Mouse (Mus musculus) heart, embryonic 14.5 days (tissue): Measurements from ENCODE around the gene Elk4. TPM values are rescaled to one million over a fixed set of nuclear protein-coding genes. Genes with fewer than 3 reads are reported as not detected.

ENCODE experiments used
- ATAC-seq: fragments of 200-750 bp; cut with Nextera tagmentation; 2 replicates; pipeline ENCODE4 v1.8.0; 2017; ENCODE audit warnings: low read depth, moderate TSS enrichment; ENCODE audit not compliant: insufficient number of reproducible peaks, insufficient read depth, low FRiP score
- H3K27ac ChIP-seq, 2 experiments: fragments of 200-500 bp in 1 of 2; fragments of 300-500 bp in 1 of 2; sonication (generic) in 1 of 2; replicated peaks in 1 of 2; 2 replicates each; pipeline ENCODE4 v1.5.1; 2012 to 2014; ENCODE audit warnings: low read depth in 2 of 2, low read length in 2 of 2, control low read depth in 1 of 2, mild to moderate bottlenecking in 1 of 2, mixed read lengths in 1 of 2; ENCODE audit not compliant: control insufficient read depth in 1 of 2, insufficient read depth in 1 of 2
- H3K27me3 ChIP-seq: fragments of 300-500 bp; sonication (generic); 2 replicates; pipeline ENCODE4 v1.6.1; 2014; ENCODE audit warnings: mild to moderate bottlenecking, low read length, control low read depth; ENCODE audit not compliant: control insufficient read depth, insufficient read depth
- H3K36me3 ChIP-seq: fragments of 300-500 bp; sonication (generic); 2 replicates; pipeline ENCODE4 v1.6.1; 2014; ENCODE audit warnings: mild to moderate bottlenecking, control low read depth, low read length, mixed read lengths; ENCODE audit not compliant: control insufficient read depth, insufficient read depth
- H3K4me1 ChIP-seq, 2 experiments: fragments of 200-500 bp in 1 of 2; fragments of 300-500 bp in 1 of 2; sonication (generic) in 1 of 2; 2 replicates each; pipeline ENCODE4 v1.6.1; 2012 to 2014; ENCODE audit warnings: low read length in 2 of 2, control low read depth in 1 of 2, mixed read lengths in 1 of 2; ENCODE audit not compliant: control insufficient read depth in 2 of 2, insufficient read depth in 2 of 2
- H3K4me2 ChIP-seq: fragments of 300-500 bp; sonication (generic); 2 replicates; pipeline ENCODE4 v1.6.1; 2014; ENCODE audit warnings: mild to moderate bottlenecking, low read length
- H3K4me3 ChIP-seq, 2 experiments: fragments of 200-500 bp in 1 of 2; fragments of 300-500 bp in 1 of 2; sonication (generic) in 1 of 2; 2 replicates each; pipeline ENCODE4 v1.5.1; 2012 to 2014; ENCODE audit warnings: low read length in 2 of 2, mild to moderate bottlenecking in 2 of 2, control low read depth in 1 of 2, low read depth in 1 of 2, moderate library complexity in 1 of 2; ENCODE audit not compliant: control insufficient read depth in 1 of 2, insufficient read depth in 1 of 2
- H3K9ac ChIP-seq: fragments of 300-500 bp; sonication (generic); 2 replicates; pipeline ENCODE4 v1.6.1; 2014; ENCODE audit warnings: mild to moderate bottlenecking, low read length
- H3K9me3 ChIP-seq: fragments of 300-500 bp; sonication (generic); 2 replicates; pipeline ENCODE4 v1.6.1; 2016; ENCODE audit warnings: low read length, control low read depth; ENCODE audit not compliant: control insufficient read depth
- WGBS: fragments of 180-500 bp; shearing (Covaris S2); extraction: QIAGEN DNeasy Blood & Tissue Kit; methylation state at CpG from one replicate; pipeline ENCODE4 v1.1.7; 2014; 5-methylcytosine and 5-hydroxymethylcytosine counted together
- polyA plus RNA-seq: library from polyadenylated mRNA; unstranded; fragments of >200 nt; fragmentation: Nextera tagmentation; extraction: Ambion mirVana; gene quantifications from 2 replicates; pipeline ENCODE4 v1.2.1, GENCODE M21; 2014

Elk4 gene
- polyA plus RNA-seq, 1 experiment from 2014 or later = 24.7 TPM

GRCm38 (mm10) chr1:132019876-132020275, 12.5 kb downstream of the Elk4 start:
- Histone ChIP-seq H3K27ac (no peak overlapping the region), H3K4me2 (no peak overlapping the region), H3K9me3 (no peaks in the 10 kb centered on the region), H3K4me3 (no peak overlapping the region), H3K4me1 (no peaks in the 10 kb centered on the region), H3K27me3 (no peaks in the 10 kb centered on the region), H3K9ac (no peak overlapping the region), H3K36me3 (peaks cover 88% of the 10 kb centered on the region)
- WGBS = 94% methylated on average over 7 of the region's 7 CpGs
- no peak for ATAC-seq

DNA sequence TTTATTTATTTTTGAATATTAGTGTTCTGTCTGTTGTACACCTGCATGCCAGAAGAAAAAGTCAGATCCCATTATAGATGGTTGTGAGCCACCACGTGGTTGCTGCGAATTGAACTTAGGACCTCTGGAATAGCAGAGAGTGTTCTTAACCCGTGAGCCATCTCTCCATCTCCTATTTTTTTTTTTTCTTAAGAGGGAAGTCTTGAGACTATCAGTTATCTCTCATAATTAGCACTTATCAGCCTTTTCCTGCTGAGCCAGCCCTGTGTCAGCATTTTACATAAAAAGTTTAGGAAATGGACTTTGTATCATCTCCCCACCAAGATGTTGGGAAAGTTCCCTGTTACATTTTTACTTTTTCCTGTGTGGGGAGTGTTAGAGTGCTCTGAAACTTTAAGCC, 14.7 kb downstream of the Elk4 start:
- H3K27me3 ChIP-seq = no peaks in the 10 kb centered on the region
- WGBS = 84% methylated on average over 3 of the region's 3 CpGs
- H3K36me3 ChIP-seq = peaks cover 93% of the 10 kb centered on the region
- H3K27ac ChIP-seq = no peak overlapping the region
- ATAC-seq = no peak
- no peaks in the 10 kb centered on the region for H3K4me1 ChIP-seq
- H3K4me2 ChIP-seq = no peak overlapping the region
- no peak overlapping the region for H3K4me3 ChIP-seq
- no peak overlapping the region for H3K9ac ChIP-seq
- no peaks in the 10 kb centered on the region for H3K9me3 ChIP-seq

GRCm38 (mm10) chr1:132026925-132027646, 19.7 kb downstream of the Elk4 start:
- Histone ChIP-seq H3K9me3 (no peaks in the 10 kb centered on the region), H3K27me3 (no peaks in the 10 kb centered on the region), H3K4me3 (no peak overlapping the region), H3K4me2 (no peak overlapping the region), H3K9ac (no peak overlapping the region), H3K4me1 (no peaks in the 10 kb centered on the region), H3K36me3 (peaks cover 95% of the 10 kb centered on the region), H3K27ac (no peak overlapping the region)
- ATAC-seq = no peak
- WGBS = 83% methylated on average over 11 of the region's 11 CpGs

- ATAC-seq = no peak
- Histone ChIP-seq H3K4me3 (no peak overlapping the region), H3K27ac (no peak overlapping the region), H3K9ac (no peak overlapping the region), H3K4me2 (no peak overlapping the region), H3K9me3 (no peaks in the 10 kb centered on the region), H3K36me3 (peaks cover 93% of the 10 kb centered on the region), H3K4me1 (no peaks in the 10 kb centered on the region), H3K27me3 (no peaks in the 10 kb centered on the region)
- 82% methylated on average over 5 of the region's 5 CpGs for WGBS
Observed at GRCm38 (mm10) chr1:132027978-132028377, 20.6 kb downstream of the Elk4 start.

DNA sequence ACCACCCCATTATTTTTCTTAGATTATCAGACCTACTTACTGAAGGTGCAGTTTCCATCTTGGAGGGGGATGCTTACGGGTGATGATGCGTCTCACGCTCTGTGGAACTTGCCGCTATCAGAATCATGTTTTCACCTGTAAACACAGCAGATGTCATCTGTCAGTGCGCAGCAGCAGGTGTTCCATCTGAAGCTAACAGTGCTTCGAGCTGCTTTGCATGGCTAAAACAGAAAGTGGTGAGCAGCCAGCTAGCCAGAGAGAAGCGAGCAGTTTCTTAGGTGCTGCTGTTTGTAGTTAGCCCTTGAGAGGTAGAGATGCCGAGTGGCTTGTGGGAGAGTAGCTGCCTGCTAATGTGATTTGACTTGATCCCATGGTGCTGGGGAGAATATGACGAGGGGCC, 21.0 kb downstream of the Elk4 start:
- H3K36me3 ChIP-seq = peaks cover 93% of the 10 kb centered on the region
- no peak for ATAC-seq
- no peak overlapping the region for H3K27ac ChIP-seq
- H3K27me3 ChIP-seq = no peaks in the 10 kb centered on the region
- H3K9ac ChIP-seq = no peak overlapping the region
- H3K4me3 ChIP-seq = no peak overlapping the region
- no peaks in the 10 kb centered on the region for H3K9me3 ChIP-seq
- H3K4me1 ChIP-seq = no peaks in the 10 kb centered on the region
- 88% methylated on average over 9 of the region's 9 CpGs for WGBS
- H3K4me2 ChIP-seq = no peak overlapping the region

DNA sequence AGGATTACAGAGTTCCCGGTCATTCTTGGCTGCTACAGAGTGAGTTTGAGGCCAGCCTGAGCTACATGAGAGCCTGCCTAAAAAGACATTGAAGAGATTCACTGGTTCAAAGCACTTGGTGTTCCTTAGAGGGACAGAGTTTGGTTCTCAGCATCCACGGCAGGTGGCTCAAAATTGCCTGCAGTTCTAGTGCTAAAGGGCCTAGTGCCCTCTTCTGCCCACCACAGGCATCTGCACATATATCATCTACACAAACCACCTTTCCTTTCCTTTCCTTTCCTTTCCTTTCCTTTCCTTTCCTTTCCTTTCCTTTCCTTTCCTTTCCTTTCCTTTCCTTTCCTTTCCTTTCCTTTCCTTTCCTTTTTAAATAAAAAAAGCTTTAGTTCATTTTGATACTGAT, 23.2 kb downstream of the Elk4 start:
- H3K27ac ChIP-seq = no peak overlapping the region
- no peaks in the 10 kb centered on the region for H3K9me3 ChIP-seq
- no peak overlapping the region for H3K4me2 ChIP-seq
- no peak overlapping the region for H3K4me3 ChIP-seq
- WGBS = 66% methylated on average over 2 of the region's 2 CpGs
- no peaks in the 10 kb centered on the region for H3K27me3 ChIP-seq
- H3K9ac ChIP-seq = no peak overlapping the region
- no peaks in the 10 kb centered on the region for H3K4me1 ChIP-seq
- peaks cover 86% of the 10 kb centered on the region for H3K36me3 ChIP-seq
- no peak for ATAC-seq

GRCm38 (mm10) chr1:132032172-132032571, 24.8 kb downstream of the Elk4 start:
- H3K4me2 ChIP-seq = no peak overlapping the region
- WGBS = 84% methylated on average over 7 of the region's 7 CpGs
- no peak overlapping the region for H3K9ac ChIP-seq
- peaks cover 74% of the 10 kb centered on the region for H3K36me3 ChIP-seq
- no peaks in the 10 kb centered on the region for H3K4me1 ChIP-seq
- ATAC-seq = no peak
- H3K9me3 ChIP-seq = no peaks in the 10 kb centered on the region
- no peaks in the 10 kb centered on the region for H3K27me3 ChIP-seq
- H3K27ac ChIP-seq = no peak overlapping the region
- no peak overlapping the region for H3K4me3 ChIP-seq

DNA sequence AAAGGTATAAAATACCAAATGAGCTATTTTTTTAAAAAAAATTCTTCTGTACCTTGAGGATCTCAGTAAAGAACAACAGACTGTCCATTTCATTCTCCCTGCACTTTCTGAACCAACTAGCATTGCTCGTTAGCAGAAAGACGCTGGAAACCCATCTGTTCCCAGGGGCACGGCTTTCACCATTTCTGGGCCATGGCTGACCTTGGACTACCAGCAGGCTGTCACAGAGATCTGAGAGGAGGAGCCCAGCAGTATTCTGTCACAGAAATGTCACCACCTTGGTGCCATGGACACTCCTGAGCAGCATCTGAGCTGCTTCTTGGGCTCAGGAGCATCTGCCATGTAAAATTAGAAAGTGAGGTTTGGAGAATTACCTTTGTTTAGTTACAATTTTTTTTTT, 30.3 kb downstream of the Elk4 start:
- Histone ChIP-seq H3K4me1 (peaks cover 0 to 5% of the 10 kb centered on the region in 2 experiments; a peak in 2 of 4 replicates), H3K36me3 (peaks cover 21% of the 10 kb centered on the region), H3K4me2 (no peak overlapping the region), H3K9ac (no peak overlapping the region), H3K9me3 (no peaks in the 10 kb centered on the region), H3K27ac (no peak overlapping the region), H3K27me3 (no peaks in the 10 kb centered on the region), H3K4me3 (no peak overlapping the region)
- no peak for ATAC-seq
- 86% methylated on average over 3 of the region's 3 CpGs for WGBS
